Mouse (Mus musculus) lung, embryonic 16.5 days (tissue): ENCODE data around the gene Ppp2r2c. TPM values are rescaled to one million over a fixed set of nuclear protein-coding genes. Genes with fewer than 3 reads are reported as not detected.

Experiments
- ATAC-seq: fragments of 200-750 bp; cut with Nextera tagmentation; 2 replicates; pipeline ENCODE4 v1.8.0; 2017; ENCODE audit warnings: low read depth, mild to moderate bottlenecking, moderate library complexity
- H3K27ac ChIP-seq: fragments of 300-500 bp; sonication (generic); 2 replicates; pipeline ENCODE4 v1.5.1; 2014; ENCODE audit warnings: mild to moderate bottlenecking, control low read depth, low read length
- H3K27me3 ChIP-seq: fragments of 300-500 bp; sonication (generic); 2 replicates; pipeline ENCODE4 v1.6.1; 2014; ENCODE audit warnings: low read depth, low read length, mixed read lengths; ENCODE audit not compliant: control insufficient read depth, insufficient read depth
- H3K36me3 ChIP-seq: fragments of 300-500 bp; sonication (generic); 2 replicates; pipeline ENCODE4 v1.6.1; 2014; ENCODE audit warnings: low read length; ENCODE audit not compliant: control insufficient read depth, insufficient read depth
- H3K4me1 ChIP-seq: fragments of 300-500 bp; sonication (generic); replicated peaks from 2 replicates; pipeline ENCODE4 v1.6.1; 2014; ENCODE audit warnings: low read length, mixed read lengths; ENCODE audit not compliant: control insufficient read depth, insufficient read depth
- H3K4me2 ChIP-seq: fragments of 300-500 bp; sonication (generic); 2 replicates; pipeline ENCODE4 v1.6.1; 2014; ENCODE audit warnings: low read depth, low read length, control low read depth
- H3K4me3 ChIP-seq: fragments of 300-500 bp; sonication (generic); 2 replicates; pipeline ENCODE4 v1.5.1; 2014; ENCODE audit warnings: mild to moderate bottlenecking, low read length, control low read depth
- H3K9ac ChIP-seq: fragments of 300-500 bp; sonication (generic); 2 replicates; pipeline ENCODE4 v1.6.1; 2014; ENCODE audit warnings: low read length, control low read depth
- H3K9me3 ChIP-seq: fragments of 300-500 bp; sonication (generic); 2 replicates; pipeline ENCODE4 v1.6.1; 2016; ENCODE audit warnings: low read length; ENCODE audit not compliant: control insufficient read depth
- WGBS: fragments of 180-500 bp; shearing (Covaris S2); extraction: QIAGEN DNeasy Blood & Tissue Kit; methylation state at CpG from one replicate; pipeline ENCODE4 v1.1.7; 2014; 5-methylcytosine and 5-hydroxymethylcytosine counted together
- polyA plus RNA-seq: library from polyadenylated mRNA; unstranded; fragments of >200 nt; fragmentation: Nextera tagmentation; extraction: Ambion mirVana; gene quantifications from 2 replicates; pipeline ENCODE4 v1.2.1, GENCODE M21; 2015

The Ppp2r2c gene
- polyA plus RNA-seq, 1 experiment from 2014 or later, result 0.10 TPM

DNA sequence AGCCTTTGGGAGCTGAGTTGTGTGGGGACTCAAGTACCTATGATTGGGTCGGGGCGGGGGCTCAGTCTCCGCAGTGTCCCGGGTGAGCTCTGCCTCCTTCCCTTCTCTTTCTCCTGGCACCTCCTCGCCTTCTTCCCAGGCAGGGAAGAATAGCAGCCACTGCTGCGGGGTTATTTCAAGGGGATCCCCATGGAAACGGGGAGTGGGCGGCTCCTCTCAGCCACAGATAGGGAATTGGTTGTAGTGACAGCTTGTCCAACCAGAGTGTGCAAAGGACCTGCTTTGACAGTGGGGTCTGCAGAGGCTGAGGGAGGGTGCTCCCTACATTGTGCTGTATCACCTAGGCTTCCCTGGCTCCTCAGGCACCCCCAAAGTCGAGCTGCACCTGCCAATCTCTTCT is 22.5 kb downstream of the Ppp2r2c start:
- no peak overlapping the region for H3K4me3 ChIP-seq
- no peaks in the 10 kb centered on the region for H3K9me3 ChIP-seq
- no peaks in the 10 kb centered on the region; the same call in 1 of the 2 replicates for H3K27me3 ChIP-seq
- no peak overlapping the region for H3K4me2 ChIP-seq
- WGBS, result 22% methylated on average over 9 of the region's 9 CpGs
- H3K27ac ChIP-seq, result no peak overlapping the region
- no peak overlapping the region for H3K9ac ChIP-seq
- ATAC-seq, result no peak
- H3K4me1 ChIP-seq, result no peaks in the 10 kb centered on the region
- H3K36me3 ChIP-seq, result no peaks in the 10 kb centered on the region

DNA sequence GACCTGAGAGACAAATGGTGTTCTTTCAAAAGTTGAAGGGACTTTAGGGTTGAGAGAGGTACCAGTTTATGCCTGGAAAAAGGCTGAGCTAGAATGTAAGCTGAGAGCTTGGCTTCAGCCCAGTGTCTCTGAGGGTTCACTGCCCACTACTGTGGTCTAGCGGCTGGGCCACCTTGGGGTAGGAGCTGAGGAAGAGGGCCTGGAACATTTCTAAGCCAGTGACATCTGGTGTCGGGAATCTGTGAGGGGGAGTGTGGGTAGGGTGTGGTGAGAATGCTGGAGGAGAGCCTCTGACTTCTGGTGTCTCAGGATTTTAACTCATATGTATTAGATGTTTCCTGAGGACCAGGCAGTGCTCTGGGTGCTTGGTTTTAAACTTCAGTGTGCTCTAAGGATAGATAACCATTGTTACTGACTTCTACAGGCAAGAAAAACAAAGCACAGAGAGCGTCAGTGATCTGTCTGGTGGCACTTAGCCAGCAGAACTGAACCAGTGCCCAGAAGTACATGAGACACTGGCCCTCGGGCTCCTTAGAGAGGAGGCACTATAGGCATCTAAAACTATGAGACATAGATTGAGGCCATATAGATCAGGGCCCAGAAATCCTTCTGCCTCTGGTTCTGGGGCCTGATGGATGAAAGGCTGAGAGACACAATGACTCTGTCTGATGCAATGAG is 23.6 kb downstream of the Ppp2r2c start:
- 40% methylated on average over 4 of the region's 4 CpGs for WGBS
- no peaks in the 10 kb centered on the region for H3K9me3 ChIP-seq
- no peak for ATAC-seq
- H3K27ac ChIP-seq, result no peak overlapping the region
- no peaks in the 10 kb centered on the region for H3K4me1 ChIP-seq
- no peak overlapping the region for H3K4me3 ChIP-seq
- H3K4me2 ChIP-seq, result no peak overlapping the region
- no peaks in the 10 kb centered on the region; the same call in 1 of the 2 replicates for H3K27me3 ChIP-seq
- H3K9ac ChIP-seq, result no peak overlapping the region
- H3K36me3 ChIP-seq, result no peaks in the 10 kb centered on the region

GRCm38 (mm10) chr5:36893263-36893662 is 24.9 kb downstream of the Ppp2r2c start:
- no peaks in the 10 kb centered on the region for H3K36me3 ChIP-seq
- ATAC-seq, result no peak
- H3K4me2 ChIP-seq, result no peak overlapping the region
- H3K4me1 ChIP-seq, result no peaks in the 10 kb centered on the region
- 61% methylated on average over 9 of the region's 9 CpGs for WGBS
- H3K27me3 ChIP-seq, result no peaks in the 10 kb centered on the region; the same call in 1 of the 2 replicates
- H3K27ac ChIP-seq, result no peak overlapping the region
- no peak overlapping the region for H3K4me3 ChIP-seq
- H3K9ac ChIP-seq, result no peak overlapping the region
- no peaks in the 10 kb centered on the region for H3K9me3 ChIP-seq

GRCm38 (mm10) chr5:36894070-36894469 is 25.8 kb downstream of the Ppp2r2c start:
- Histone ChIP-seq H3K4me2 (no peak overlapping the region), H3K27me3 (no peaks in the 10 kb centered on the region; the same call in 1 of the 2 replicates), H3K36me3 (no peaks in the 10 kb centered on the region), H3K4me1 (no peaks in the 10 kb centered on the region), H3K9me3 (no peaks in the 10 kb centered on the region), H3K27ac (no peak overlapping the region), H3K9ac (no peak overlapping the region), H3K4me3 (no peak overlapping the region)
- WGBS, result 59% methylated on average over 10 of the region's 10 CpGs
- no peak for ATAC-seq

- Histone ChIP-seq H3K27me3 (no peaks in the 10 kb centered on the region; the same call in 1 of the 2 replicates), H3K4me2 (no peak overlapping the region), H3K9ac (no peak overlapping the region), H3K9me3 (no peaks in the 10 kb centered on the region), H3K27ac (no peak overlapping the region), H3K4me1 (no peaks in the 10 kb centered on the region), H3K4me3 (no peak overlapping the region), H3K36me3 (no peaks in the 10 kb centered on the region)
- no peak for ATAC-seq
- WGBS, result 59% methylated on average over 6 of the region's 6 CpGs
Measured at GRCm38 (mm10) chr5:36894604-36895368, 26.5 kb downstream of the Ppp2r2c start.

DNA sequence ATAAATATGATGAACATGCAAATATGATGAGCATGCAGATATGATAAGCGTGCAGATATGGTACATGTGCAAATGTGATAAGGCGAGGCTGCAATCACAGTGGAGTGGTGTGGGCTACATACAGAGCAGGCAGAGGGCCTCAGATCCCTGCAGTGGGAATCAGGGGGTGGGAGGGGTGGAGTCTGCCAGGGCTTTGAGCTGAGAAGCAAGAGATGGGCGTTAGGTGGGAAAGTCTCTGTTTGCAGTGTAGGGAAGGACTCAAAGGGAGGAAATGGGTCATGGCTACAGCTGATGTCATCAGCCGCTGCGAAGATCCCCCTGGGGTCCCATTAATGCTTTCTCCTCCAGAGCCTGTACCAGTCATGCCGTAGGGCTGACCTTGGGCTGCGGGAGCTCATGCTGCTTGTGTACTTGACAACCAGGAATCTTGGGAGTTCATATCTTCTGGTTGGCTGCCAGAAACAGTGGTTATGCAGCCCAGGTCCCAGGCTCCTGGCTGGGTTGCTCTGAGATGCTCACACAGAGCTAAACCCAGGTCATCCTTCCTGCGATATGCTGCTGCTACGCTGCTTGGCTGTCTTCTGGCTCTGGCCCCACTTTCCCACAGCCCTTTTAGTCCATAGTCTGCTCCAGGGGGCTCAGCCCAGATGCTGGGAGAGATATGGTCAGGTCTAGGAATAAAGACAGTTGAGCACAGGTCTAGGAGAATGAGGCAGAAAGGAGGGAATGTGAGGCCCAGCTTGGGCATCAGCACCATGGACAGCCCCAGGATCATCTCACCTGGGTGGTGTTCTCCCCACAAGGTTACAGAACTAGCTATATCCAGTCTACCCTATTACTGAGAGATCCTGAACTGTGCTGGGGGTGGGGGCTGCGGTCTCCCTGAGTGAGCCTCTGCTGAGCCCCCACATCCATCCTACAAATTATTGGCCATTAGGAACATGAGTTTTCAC is 27.6 kb downstream of the Ppp2r2c start:
- Histone ChIP-seq H3K9me3 (no peaks in the 10 kb centered on the region), H3K27ac (no peak overlapping the region), H3K36me3 (no peaks in the 10 kb centered on the region), H3K27me3 (no peaks in the 10 kb centered on the region; the same call in 1 of the 2 replicates), H3K9ac (no peak overlapping the region), H3K4me1 (no peaks in the 10 kb centered on the region), H3K4me3 (no peak overlapping the region), H3K4me2 (no peak overlapping the region)
- WGBS, result 74% methylated on average over 10 of the region's 10 CpGs
- no peak for ATAC-seq

DNA sequence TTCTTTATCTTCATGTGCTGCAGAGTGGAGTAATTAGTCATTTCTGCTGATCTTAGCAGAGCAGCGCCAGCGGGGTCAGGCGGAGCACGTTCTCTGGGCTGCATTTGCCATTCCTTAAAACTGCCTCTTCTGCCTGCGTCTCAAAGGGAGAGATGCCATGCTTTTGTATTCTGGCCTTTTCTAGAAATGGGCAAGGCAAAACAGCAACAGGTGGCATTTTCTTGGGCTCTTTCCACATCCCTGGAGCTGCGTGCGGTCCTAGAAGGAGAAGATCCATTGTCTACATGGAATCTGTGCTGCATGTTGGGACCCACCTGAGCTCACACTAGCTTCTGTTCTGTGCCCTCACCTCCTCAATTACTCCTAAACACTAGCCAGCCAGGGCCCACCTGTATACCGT is 29.7 kb downstream of the Ppp2r2c start:
- H3K36me3 ChIP-seq, result no peaks in the 10 kb centered on the region
- H3K4me3 ChIP-seq, result no peak overlapping the region
- no peak overlapping the region for H3K9ac ChIP-seq
- H3K4me2 ChIP-seq, result no peak overlapping the region
- 78% methylated on average over 8 of the region's 8 CpGs for WGBS
- H3K27me3 ChIP-seq, result no peaks in the 10 kb centered on the region
- no peaks in the 10 kb centered on the region for H3K9me3 ChIP-seq
- no peak overlapping the region for H3K27ac ChIP-seq
- no peaks in the 10 kb centered on the region for H3K4me1 ChIP-seq
- no peak for ATAC-seq

DNA sequence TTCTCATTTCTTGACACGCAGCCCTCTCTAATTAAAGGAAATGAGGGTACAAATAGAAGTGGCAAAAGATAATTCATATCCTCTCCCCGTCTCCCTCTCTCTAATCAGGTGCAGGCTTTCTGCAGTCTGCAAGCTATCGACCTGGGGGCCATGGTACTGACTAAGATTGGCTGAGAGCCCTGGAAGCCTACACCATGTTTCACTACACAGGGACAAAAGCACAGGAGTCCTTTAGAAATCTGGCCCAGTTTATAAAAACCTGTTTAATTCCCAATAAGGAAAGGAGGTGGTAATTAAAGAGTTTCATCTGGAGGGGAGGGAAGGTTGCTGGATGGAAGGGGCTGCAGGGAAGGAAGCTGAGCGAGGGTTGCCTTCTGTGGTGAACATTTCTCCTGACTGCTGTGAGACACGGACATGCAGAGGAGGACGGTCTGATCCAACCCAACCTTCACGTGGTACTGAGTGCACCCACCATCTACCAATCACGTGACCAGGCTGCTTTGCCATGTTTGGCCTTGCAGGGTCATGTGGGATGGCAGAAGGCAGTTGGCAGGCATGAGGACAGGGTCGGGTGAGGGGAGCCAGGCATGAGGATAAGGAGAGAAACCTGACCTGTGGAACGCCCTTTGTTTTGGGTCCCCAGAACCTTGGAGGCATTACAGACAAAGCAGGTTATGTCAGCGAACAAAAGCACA is 30.2 kb downstream of the Ppp2r2c start:
- no peak for ATAC-seq
- 72% methylated on average over 11 of the region's 11 CpGs for WGBS

More for the DNA sequence above, 30.2 kb downstream of the Ppp2r2c start:
- Histone ChIP-seq H3K36me3 (no peaks in the 10 kb centered on the region), H3K9me3 (no peaks in the 10 kb centered on the region), H3K4me1 (no peaks in the 10 kb centered on the region), H3K9ac (no peak overlapping the region), H3K27me3 (no peaks in the 10 kb centered on the region), H3K4me2 (no peak overlapping the region), H3K4me3 (no peak overlapping the region), H3K27ac (no peak overlapping the region)
